ENCODE assay signal across 11 mouse cellular contexts in genomic region chr2:30122766-30123165, GRCm38 (mm10). TPM values are rescaled to one million over a fixed set of nuclear protein-coding genes. Genes with fewer than 3 reads are reported as not detected.
DNase-seq lines count a peak whose midpoint lies in the region; ATAC-seq and TF ChIP-seq lines count a peak whose summit lies in the region.
"Had no signal": no experiment of that assay in that cellular context is flagged by ENCODE, and none has a peak within 500 bp of the region (broad histone marks: within the 10 kb centered on the region; RNA-seq: fewer than 3 reads in every experiment).

No protein-coding gene starts in this region.

- H3K36me3 ChIP-seq in hindbrain, embryonic 14.5 days (replicated peaks; ENCODE audit: control insufficient read depth, insufficient read depth), result peaks cover 9% of the 10 kb centered on the region; the same call in 1 of the 2 replicates
- H3K36me3 ChIP-seq in hindbrain, embryonic 16.5 days (ENCODE audit: control insufficient read depth, insufficient read depth, low read length), result no peaks in the 10 kb centered on the region
- H3K36me3 ChIP-seq in megakaryocyte, embryonic 14.5 days (replicated peaks; ENCODE audit: low read length), result peaks cover 43% of the 10 kb centered on the region
- no peaks in the 10 kb centered on the region for H3K36me3 ChIP-seq in forebrain, embryonic 15.5 days
- 0 out of 2 replicates have a peak, but pooled peaks cover 5% of the 10 kb centered on the region for H3K36me3 ChIP-seq in midbrain, postnatal 0 days (ENCODE audit: insufficient read depth, low read length)

- peaks cover 30% of the 10 kb centered on the region for H3K4me1 ChIP-seq in hindbrain, embryonic 14.5 days (replicated peaks; ENCODE audit: control insufficient read depth, insufficient read depth, low read length)
- peaks cover 32% of the 10 kb centered on the region for H3K4me1 ChIP-seq in hindbrain, embryonic 16.5 days (ENCODE audit: control insufficient read depth, insufficient read depth, low read depth, low read length)
- peaks cover 68% of the 10 kb centered on the region for H3K4me1 ChIP-seq in megakaryocyte, embryonic 14.5 days
- H3K4me1 ChIP-seq in forebrain, embryonic 15.5 days, result peaks cover 45% of the 10 kb centered on the region
- peaks cover 6% of the 10 kb centered on the region for H3K4me1 ChIP-seq in midbrain, postnatal 0 days (ENCODE audit: insufficient read depth, low read length)

- peak overlapping the region; percentile 57; the same call in 1 of the 2 replicates for H3K4me3 ChIP-seq in hindbrain, embryonic 14.5 days (replicated peaks; ENCODE audit: low read length)
- H3K4me3 ChIP-seq in hindbrain, embryonic 16.5 days (ENCODE audit: low read length), result no peak overlapping the region
- H3K4me3 ChIP-seq in megakaryocyte, embryonic 14.5 days (replicated peaks), result peak overlapping the region; percentile 99
- H3K4me3 ChIP-seq in forebrain, embryonic 15.5 days, result no peak overlapping the region
- H3K4me3 ChIP-seq in midbrain, postnatal 0 days (ENCODE audit: low read depth, low read length), result no peak overlapping the region

- no peak overlapping the region for H3K27ac ChIP-seq in hindbrain, embryonic 14.5 days
- no peak overlapping the region for H3K27ac ChIP-seq in hindbrain, embryonic 16.5 days (ENCODE audit: low read depth, low read length)
- H3K27ac ChIP-seq in forebrain, embryonic 15.5 days (replicated peaks), result no peak overlapping the region
- H3K27ac ChIP-seq in midbrain, postnatal 0 days (ENCODE audit: low read depth, low read length), result no peak overlapping the region

- no peak for ATAC-seq in hindbrain, embryonic 14.5 days (ENCODE audit: low FRiP score)
- ATAC-seq in hindbrain, embryonic 16.5 days, result no peak
- ATAC-seq in megakaryocyte, adult 5-6 weeks (ENCODE audit: poor library complexity, severe bottlenecking), result no peak
- no peak for ATAC-seq in forebrain, embryonic 15.5 days (replicated peaks)
- no peak for ATAC-seq in midbrain, postnatal 0 days (ENCODE audit: low FRiP score)
- ATAC-seq: intestine, embryonic 16.5 days; Patski had no signal

- peak overlapping the region; percentile 78; the same call in 1 of the 2 replicates for H3K9ac ChIP-seq in hindbrain, embryonic 14.5 days
- H3K9ac ChIP-seq in hindbrain, embryonic 16.5 days (ENCODE audit: low read depth, low read length), result no peak overlapping the region
- H3K9ac ChIP-seq in forebrain, embryonic 15.5 days (replicated peaks), result no peak overlapping the region
- no peak overlapping the region for H3K9ac ChIP-seq in midbrain, postnatal 0 days (replicated peaks; ENCODE audit: low read length, poor library complexity, severe bottlenecking)

- 87% methylated on average over 5 of the region's 5 CpGs for WGBS in hindbrain, embryonic 14.5 days
- WGBS in hindbrain, embryonic 16.5 days, result 89% methylated on average over 5 of the region's 5 CpGs
- WGBS in forebrain, embryonic 15.5 days, result 85% methylated on average over 5 of the region's 5 CpGs
- 84% methylated on average over 5 of the region's 5 CpGs for WGBS in midbrain, postnatal 0 days

- TF ChIP-seq CTCF in midbrain, postnatal 0 days (IDR thresholded peaks at IDR 0.05), result no peak

- no peaks in the 10 kb centered on the region for H3K27me3 ChIP-seq in hindbrain, embryonic 14.5 days (ENCODE audit: control insufficient read depth, insufficient read depth, low read length)
- H3K27me3 ChIP-seq in hindbrain, embryonic 16.5 days (replicated peaks; ENCODE audit: control insufficient read depth, insufficient read depth, low read length), result no peaks in the 10 kb centered on the region
- no peaks in the 10 kb centered on the region for H3K27me3 ChIP-seq in megakaryocyte, embryonic 14.5 days (replicated peaks)
- H3K27me3 ChIP-seq in forebrain, embryonic 15.5 days, result no peaks in the 10 kb centered on the region
- H3K27me3 ChIP-seq in midbrain, postnatal 0 days (ENCODE audit: insufficient read depth, low read length), result no peaks in the 10 kb centered on the region
- H3K27me3 ChIP-seq: Patski had no signal

- H3K4me2 ChIP-seq in hindbrain, embryonic 14.5 days (replicated peaks), result peak overlapping the region; percentile 58
- H3K4me2 ChIP-seq in hindbrain, embryonic 16.5 days (ENCODE audit: low read length), result no peak overlapping the region; the same call in 1 of the 2 replicates
- H3K4me2 ChIP-seq in forebrain, embryonic 15.5 days (replicated peaks), result peak overlapping the region; percentile 89; the same call in 1 of the 2 replicates
- H3K4me2 ChIP-seq in midbrain, postnatal 0 days (ENCODE audit: low read depth, low read length, poor library complexity, severe bottlenecking), result peak overlapping the region; percentile 75

- DNase-seq in hindbrain, embryonic 14.5 days (ENCODE audit: low spot score), result no peak
- DNase-seq in midbrain, postnatal 0 days (ENCODE audit: low spot score), result no peak
- no peak for DNase-seq in thymus, postnatal 4 days
- DNase-seq: adrenal gland, adult 2 months; gastrocnemius, postnatal 14 days had no signal

- H3K9me3 ChIP-seq in hindbrain, embryonic 14.5 days (ENCODE audit: control insufficient read depth, low read length), result no peaks in the 10 kb centered on the region
- no peaks in the 10 kb centered on the region for H3K9me3 ChIP-seq in hindbrain, embryonic 16.5 days (ENCODE audit: control insufficient read depth, low read length)
- no peaks in the 10 kb centered on the region for H3K9me3 ChIP-seq in megakaryocyte, embryonic 14.5 days
- no peaks in the 10 kb centered on the region for H3K9me3 ChIP-seq in forebrain, embryonic 15.5 days
- no peaks in the 10 kb centered on the region for H3K9me3 ChIP-seq in midbrain, postnatal 0 days (ENCODE audit: low read length)

RNA-seq across cellular contexts. Expression of gene Zer1, which starts 1.6 kb away (rescaled TPM):
- polyA plus RNA-seq in hindbrain, embryonic 14.5 days (2014; fragmentation: Nextera tagmentation; extraction: Ambion mirVana), result 13.2 and 16.0 TPM in 2 replicates
- polyA plus RNA-seq in hindbrain, embryonic 16.5 days (2015; fragmentation: Nextera tagmentation; extraction: Ambion mirVana), result 10.4 and 11.3 TPM in 2 replicates
- polyA plus RNA-seq in megakaryocyte, embryonic 14.5 days (2012; ENCODE audit: insufficient read depth, low replicate concordance), result 12.2 and 20.0 TPM in 2 replicates
- 10.1 and 11.7 TPM in 2 replicates for total RNA-seq in megakaryocyte, adult 5-6 weeks (2015)
- total RNA-seq in megakaryocyte, adult 5-6 weeks (2017), result 8.7 and 10.7 TPM in 2 replicates
- polyA plus RNA-seq in forebrain, embryonic 15.5 days (2015; fragmentation: Nextera tagmentation; extraction: Ambion mirVana), result 14.5 and 15.0 TPM in 2 replicates
- 88.2 and 93.2 TPM in 2 replicates for total RNA-seq in midbrain, postnatal 0 days (2014; rRNA removed)
- 12.3 and 14.7 TPM in 2 replicates for polyA plus RNA-seq in midbrain, postnatal 0 days (2015; fragmentation: Nextera tagmentation; extraction: Ambion mirVana)

RNA-seq across cellular contexts. Expression of gene Tbc1d13, which starts 10.8 kb away (rescaled TPM):
- polyA plus RNA-seq in hindbrain, embryonic 14.5 days (2014; fragmentation: Nextera tagmentation; extraction: Ambion mirVana), result 18.7 and 18.8 TPM in 2 replicates
- 8.8 and 10.0 TPM in 2 replicates for polyA plus RNA-seq in hindbrain, embryonic 16.5 days (2015; fragmentation: Nextera tagmentation; extraction: Ambion mirVana)
- polyA plus RNA-seq in megakaryocyte, embryonic 14.5 days (2012; ENCODE audit: insufficient read depth, low replicate concordance), result 18.0 and 28.7 TPM in 2 replicates
- total RNA-seq in megakaryocyte, adult 5-6 weeks (2015), result 21.2 and 25.8 TPM in 2 replicates
- total RNA-seq in megakaryocyte, adult 5-6 weeks (2017), result 36.5 and 50.0 TPM in 2 replicates
- polyA plus RNA-seq in forebrain, embryonic 15.5 days (2015; fragmentation: Nextera tagmentation; extraction: Ambion mirVana), result 9.7 and 10.9 TPM in 2 replicates
- 141 and 168 TPM in 2 replicates for total RNA-seq in midbrain, postnatal 0 days (2014; rRNA removed)
- 8.1 and 10.6 TPM in 2 replicates for polyA plus RNA-seq in midbrain, postnatal 0 days (2015; fragmentation: Nextera tagmentation; extraction: Ambion mirVana)

RNA-seq across cellular contexts. Expression of gene Zdhhc12, which starts 29.3 kb away (rescaled TPM):
- polyA plus RNA-seq in hindbrain, embryonic 14.5 days (2014; fragmentation: Nextera tagmentation; extraction: Ambion mirVana), result 27.2 TPM in 2 replicates
- 31.3 and 32.2 TPM in 2 replicates for polyA plus RNA-seq in hindbrain, embryonic 16.5 days (2015; fragmentation: Nextera tagmentation; extraction: Ambion mirVana)
- polyA plus RNA-seq in megakaryocyte, embryonic 14.5 days (2012; ENCODE audit: insufficient read depth, low replicate concordance), result 58.2 and 66.6 TPM in 2 replicates
- total RNA-seq in megakaryocyte, adult 5-6 weeks (2015), result 20.3 and 24.6 TPM in 2 replicates
- 8.2 and 10.7 TPM in 2 replicates for total RNA-seq in megakaryocyte, adult 5-6 weeks (2017)
- polyA plus RNA-seq in forebrain, embryonic 15.5 days (2015; fragmentation: Nextera tagmentation; extraction: Ambion mirVana), result 16.7 and 18.6 TPM in 2 replicates
- 17.7 and 30.7 TPM in 2 replicates for total RNA-seq in midbrain, postnatal 0 days (2014; rRNA removed)
- polyA plus RNA-seq in midbrain, postnatal 0 days (2015; fragmentation: Nextera tagmentation; extraction: Ambion mirVana), result 23.8 and 28.9 TPM in 2 replicates

RNA-seq across cellular contexts. Expression of gene Pkn3, which starts 45.3 kb away (rescaled TPM):
- polyA plus RNA-seq in hindbrain, embryonic 14.5 days (2014; fragmentation: Nextera tagmentation; extraction: Ambion mirVana), result 1.6 and 1.9 TPM in 2 replicates
- polyA plus RNA-seq in hindbrain, embryonic 16.5 days (2015; fragmentation: Nextera tagmentation; extraction: Ambion mirVana), result 1.6 and 2.1 TPM in 2 replicates
- polyA plus RNA-seq in megakaryocyte, embryonic 14.5 days (2012; ENCODE audit: insufficient read depth, low replicate concordance), result 19.4 and 62.2 TPM in 2 replicates
- total RNA-seq in megakaryocyte, adult 5-6 weeks (2015), result 3.0 and 4.8 TPM in 2 replicates
- total RNA-seq in megakaryocyte, adult 5-6 weeks (2017), result 7.0 and 9.1 TPM in 2 replicates
- polyA plus RNA-seq in forebrain, embryonic 15.5 days (2015; fragmentation: Nextera tagmentation; extraction: Ambion mirVana), result 3.5 and 3.9 TPM in 2 replicates
- total RNA-seq in midbrain, postnatal 0 days (2014; rRNA removed), result 1.7 and 2.4 TPM in 2 replicates
- polyA plus RNA-seq in midbrain, postnatal 0 days (2015; fragmentation: Nextera tagmentation; extraction: Ambion mirVana), result 0.73 and 1.2 TPM in 2 replicates

RNA-seq across cellular contexts. Expression of gene Endog, which starts 48.5 kb away (rescaled TPM):
- 29.8 and 31.0 TPM in 2 replicates for polyA plus RNA-seq in hindbrain, embryonic 14.5 days (2014; fragmentation: Nextera tagmentation; extraction: Ambion mirVana)
- 24.0 and 29.2 TPM in 2 replicates for polyA plus RNA-seq in hindbrain, embryonic 16.5 days (2015; fragmentation: Nextera tagmentation; extraction: Ambion mirVana)
- 16.4 and 28.0 TPM in 2 replicates for polyA plus RNA-seq in megakaryocyte, embryonic 14.5 days (2012; ENCODE audit: insufficient read depth, low replicate concordance)
- total RNA-seq in megakaryocyte, adult 5-6 weeks (2015), result 2.3 and 4.1 TPM in 2 replicates
- 2.9 and 4.0 TPM in 2 replicates for total RNA-seq in megakaryocyte, adult 5-6 weeks (2017)
- 13.6 and 14.7 TPM in 2 replicates for polyA plus RNA-seq in forebrain, embryonic 15.5 days (2015; fragmentation: Nextera tagmentation; extraction: Ambion mirVana)
- 43.7 and 51.3 TPM in 2 replicates for total RNA-seq in midbrain, postnatal 0 days (2014; rRNA removed)
- polyA plus RNA-seq in midbrain, postnatal 0 days (2015; fragmentation: Nextera tagmentation; extraction: Ambion mirVana), result 38.9 and 42.2 TPM in 2 replicates

Comparison
In these comparisons a context has a peak if more than half of its experiments do, and no peak if none do; other contexts are left out.
1. H3K4me3 ChIP-seq: peak in hindbrain, embryonic 14.5 days (single experiment) and megakaryocyte, embryonic 14.5 days (single experiment); none in hindbrain, embryonic 16.5 days (single experiment), forebrain, embryonic 15.5 days (single experiment) and midbrain, postnatal 0 days (single experiment).